Mouse (Mus musculus) spleen, adult 2 months (tissue): ENCODE measurements around the gene Gnaq. TPM values are rescaled to one million over a fixed set of nuclear protein-coding genes. Genes with fewer than 3 reads are reported as not detected.

ENCODE experiments used
- DNase-seq, 2 experiments: peaks; one replicate each; pipeline versions ENCODE4 v3.0.0 to v3.0.0-alpha.2; 2012 to 2021; ENCODE audit warnings: low spot score in 2 of 2, low read depth in 1 of 2
- H3K27ac ChIP-seq: fragments of 200-500 bp; 2 replicates; pipeline ENCODE4 v1.5.1; 2012; ENCODE audit warnings: low read length, inconsistent platforms; ENCODE audit not compliant: insufficient read depth
- H3K27me3 ChIP-seq: fragments of 200-500 bp; 2 replicates; pipeline ENCODE4 v1.6.1; 2012; ENCODE audit warnings: mild to moderate bottlenecking, moderate library complexity, low read length, inconsistent platforms; ENCODE audit not compliant: control insufficient read depth, insufficient read depth
- H3K36me3 ChIP-seq: fragments of 200-500 bp; 2 replicates; pipeline ENCODE4 v1.6.1; 2012; ENCODE audit warnings: mild to moderate bottlenecking, low read length, inconsistent platforms; ENCODE audit not compliant: control insufficient read depth, insufficient read depth
- H3K4me1 ChIP-seq: fragments of 200-500 bp; 2 replicates; pipeline ENCODE4 v1.6.1; 2011; ENCODE audit warnings: inconsistent platforms; ENCODE audit not compliant: control insufficient read depth, insufficient read depth, insufficient read length
- H3K4me3 ChIP-seq: fragments of 200-500 bp; 2 replicates; pipeline ENCODE4 v1.5.1; 2011; ENCODE audit warnings: mild to moderate bottlenecking, inconsistent platforms; ENCODE audit not compliant: insufficient read depth, insufficient read length; ENCODE audit errors: extremely low read depth
- CTCF ChIP-seq: fragments of 200-500 bp; IDR thresholded peaks from 2 replicates; pipeline ENCODE4 v1.5.1; 2011; ENCODE audit warnings: mild to moderate bottlenecking, inconsistent platforms; ENCODE audit not compliant: insufficient read depth, insufficient read length, insufficient replicate concordance; ENCODE audit errors: extremely low read depth
- POLR2A ChIP-seq: fragments of 200-500 bp; IDR thresholded peaks from 2 replicates; pipeline ENCODE4 v1.6.1; 2011; ENCODE audit warnings: low read depth, low read length, inconsistent platforms
- WGBS: fragments of 180-500 bp; shearing (Covaris S2); methylation state at CpG from one replicate; pipeline ENCODE4 v1.1.7; 2018; 5-methylcytosine and 5-hydroxymethylcytosine counted together
- polyA plus RNA-seq: library from polyadenylated mRNA; depleted of rRNA; stranded (reverse); fragments of >200 nt; gene quantifications from 2 replicates; pipeline ENCODE4 v1.2.3, GENCODE M21; 2012

Gnaq gene
- polyA plus RNA-seq, 1 experiment: 7.3 TPM

- Histone ChIP-seq H3K27me3 (no peaks in the 10 kb centered on the region), H3K4me1 (peaks cover 8% of the 10 kb centered on the region; the same call in 1 of the 2 replicates), H3K4me3 (no peak overlapping the region), H3K27ac (no peak overlapping the region), H3K36me3 (no peaks in the 10 kb centered on the region)
- no peak for TF ChIP-seq CTCF
- TF ChIP-seq POLR2A: no peak
- no peak for DNase-seq
- 62% methylated on average over 3 of the region's 3 CpGs for WGBS
Measured at GRCm38 (mm10) chr19:16170724-16171123, 38.1 kb downstream of the Gnaq start.

- peaks cover 2% of the 10 kb centered on the region; the same call in 1 of the 2 replicates for H3K4me1 ChIP-seq
- H3K4me3 ChIP-seq: no peak overlapping the region
- H3K36me3 ChIP-seq: no peaks in the 10 kb centered on the region
- TF ChIP-seq CTCF: no peak
- TF ChIP-seq POLR2A: no peak
- no peaks in the 10 kb centered on the region for H3K27me3 ChIP-seq
- DNase-seq: no peak
- no peak overlapping the region for H3K27ac ChIP-seq
- WGBS: 87% methylated on average over 9 of the region's 9 CpGs
Measured at GRCm38 (mm10) chr19:16173721-16174120, 41.1 kb downstream of the Gnaq start.

- H3K27ac ChIP-seq: no peak overlapping the region
- no peak for TF ChIP-seq POLR2A
- TF ChIP-seq CTCF: no peak
- DNase-seq: no peak
- no peaks in the 10 kb centered on the region for H3K36me3 ChIP-seq
- no peaks in the 10 kb centered on the region for H3K27me3 ChIP-seq
- 91% methylated on average over 5 of the region's 5 CpGs for WGBS
- H3K4me1 ChIP-seq: 0 out of 2 replicates have a peak, but pooled peaks cover 2% of the 10 kb centered on the region
- H3K4me3 ChIP-seq: no peak overlapping the region
Measured at GRCm38 (mm10) chr19:16176426-16176825, 43.8 kb downstream of the Gnaq start.

GRCm38 (mm10) chr19:16177139-16177727, 44.6 kb downstream of the Gnaq start:
- Histone ChIP-seq H3K27ac (no peak overlapping the region), H3K4me1 (0 out of 2 replicates have a peak, but pooled peaks cover 2% of the 10 kb centered on the region), H3K27me3 (no peaks in the 10 kb centered on the region), H3K36me3 (no peaks in the 10 kb centered on the region), H3K4me3 (no peak overlapping the region)
- WGBS: 93% methylated on average over 8 of the region's 8 CpGs
- DNase-seq: no peak
- TF ChIP-seq POLR2A: no peak
- no peak for TF ChIP-seq CTCF

GRCm38 (mm10) chr19:16181258-16181657, 48.6 kb downstream of the Gnaq start:
- no peak for TF ChIP-seq CTCF
- no peak for TF ChIP-seq POLR2A
- 0 out of 2 replicates have a peak, but pooled peaks cover 2% of the 10 kb centered on the region for H3K4me1 ChIP-seq
- no peaks in the 10 kb centered on the region for H3K27me3 ChIP-seq
- H3K36me3 ChIP-seq: no peaks in the 10 kb centered on the region
- WGBS: 77% methylated on average over 3 of the region's 3 CpGs
- H3K27ac ChIP-seq: no peak overlapping the region
- DNase-seq: no peak
- H3K4me3 ChIP-seq: no peak overlapping the region

- TF ChIP-seq CTCF (no peak), POLR2A (no peak)
- H3K27me3 ChIP-seq: no peaks in the 10 kb centered on the region
- H3K36me3 ChIP-seq: no peaks in the 10 kb centered on the region
- 95% methylated on average over 7 of the region's 7 CpGs for WGBS
- no peak for DNase-seq
- H3K4me3 ChIP-seq: no peak overlapping the region
- 0 out of 2 replicates have a peak, but pooled peaks cover 2% of the 10 kb centered on the region for H3K4me1 ChIP-seq
- no peak overlapping the region for H3K27ac ChIP-seq
Measured at GRCm38 (mm10) chr19:16181852-16182475, 49.3 kb downstream of the Gnaq start.

GRCm38 (mm10) chr19:16183592-16184365, 51.1 kb downstream of the Gnaq start:
- DNase-seq: no peak
- no peak for TF ChIP-seq CTCF
- TF ChIP-seq POLR2A: no peak
- 94% methylated on average over 10 of the region's 10 CpGs for WGBS
- Histone ChIP-seq H3K27me3 (no peaks in the 10 kb centered on the region), H3K4me1 (0 out of 2 replicates have a peak, but pooled peaks cover 1% of the 10 kb centered on the region), H3K36me3 (no peaks in the 10 kb centered on the region), H3K4me3 (no peak overlapping the region), H3K27ac (no peak overlapping the region)
